Mouse (Mus musculus) heart, postnatal 0 days (tissue): Measurements from ENCODE around the gene Cadm2.

ENCODE experiments used
- CTCF ChIP-seq: IDR thresholded peaks from 2 replicates; pipeline ENCODE4 v1.5.1; 2016; ENCODE audit warnings: antibody characterized with exemption, control low read depth, low read depth
- EP300 ChIP-seq: IDR thresholded peaks from 2 replicates; pipeline ENCODE4 v1.6.1; 2016; ENCODE audit warnings: antibody characterized with exemption, low read depth

DNA sequence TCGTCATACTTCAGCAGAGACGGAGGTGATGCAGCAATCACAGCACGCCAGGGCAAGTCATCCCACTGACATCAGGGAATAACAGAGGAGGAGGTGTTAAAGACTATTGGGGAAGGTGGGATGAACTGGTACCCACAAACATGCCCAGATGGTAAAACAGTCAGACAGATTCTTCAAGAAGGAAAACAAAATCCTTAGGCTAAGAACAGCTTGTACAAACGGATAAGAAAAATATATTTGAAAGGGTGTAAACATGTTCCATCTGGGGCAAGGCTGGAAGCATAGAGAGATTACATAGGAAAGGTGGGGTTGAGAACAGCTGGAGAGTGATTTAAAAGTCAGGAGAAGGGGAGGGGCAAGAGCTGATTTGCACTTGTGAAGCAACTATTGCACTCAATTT is 619.0 kb downstream of the Cadm2 start:
- no peak for TF ChIP-seq CTCF
- no peak for TF ChIP-seq EP300
